Mouse (Mus musculus) thymus, postnatal 10 days (tissue): ENCODE data around the gene Dennd4b.
A peak's percentile ranks its signal among the peaks of the same experiment; 100 is the strongest.
"Not testable (repeated sequence)": the region's sequence is repeated elsewhere in the genome, so short reads cannot be mapped to it uniquely, and the experiment has no call there.

Experiments
- DNase-seq, 2 experiments: peaks; one replicate each; pipeline ENCODE4 v3.0.0; 2021; ENCODE audit warnings: low spot score in 2 of 2

The Dennd4b gene

GRCm38 (mm10) chr3:90265034-90265931, at the start of gene Dennd4b:
Dennd4b (plus strand) TSS chr3:90265185.
- DNase-seq = peak; percentile 85 to 94

GRCm38 (mm10) chr3:90215825-90216380, 49.1 kb upstream of the Dennd4b start:
- no peak for DNase-seq

GRCm38 (mm10) chr3:90220088-90220487, 44.9 kb upstream of the Dennd4b start:
- peak in 1 of 2 experiments; percentile 50 for DNase-seq

- DNase-seq = no peak
These were observed 44.4 kb upstream of the Dennd4b start for GRCm38 (mm10) chr3:90220531-90220951.

GRCm38 (mm10) chr3:90221123-90221522, 43.9 kb upstream of the Dennd4b start:
- no peak for DNase-seq

GRCm38 (mm10) chr3:90222455-90222854, 42.5 kb upstream of the Dennd4b start:
- DNase-seq = no peak

- no peak for DNase-seq
These were observed 42.0 kb upstream of the Dennd4b start for GRCm38 (mm10) chr3:90222941-90223340.

GRCm38 (mm10) chr3:90224331-90224730, 40.7 kb upstream of the Dennd4b start:
- no peak for DNase-seq

GRCm38 (mm10) chr3:90231075-90231474, 33.9 kb upstream of the Dennd4b start:
- DNase-seq = no peak

- DNase-seq = peak; percentile 89 to 90
These were observed 33.3 kb upstream of the Dennd4b start, which contains the start of gene Jtb for GRCm38 (mm10) chr3:90231507-90232333. Jtb (plus strand) TSS chr3:90231597.

GRCm38 (mm10) chr3:90241251-90241650, 23.7 kb upstream of the Dennd4b start:
- DNase-seq = no peak

GRCm38 (mm10) chr3:90241669-90242358, 23.2 kb upstream of the Dennd4b start:
- DNase-seq = no peak

- no peak for DNase-seq
These were observed 21.8 kb upstream of the Dennd4b start, which contains the start of gene Creb3l4 for GRCm38 (mm10) chr3:90242984-90243775. Creb3l4 (minus strand) TSS chr3:90243512.

- DNase-seq = no peak
These were observed 19.6 kb upstream of the Dennd4b start for GRCm38 (mm10) chr3:90245406-90245805.

- DNase-seq = peak in 1 of 2 experiments; percentile 18
These were observed 17.4 kb upstream of the Dennd4b start for GRCm38 (mm10) chr3:90247630-90247959.

- DNase-seq = peak; percentile 89 to 90
These were observed 16.8 kb upstream of the Dennd4b start, which contains the start of gene Slc39a1 for GRCm38 (mm10) chr3:90247960-90248745. Slc39a1 (plus strand) TSS chr3:90248172.

- DNase-seq = peak; percentile 22 to 23
These were observed 16.3 kb upstream of the Dennd4b start for GRCm38 (mm10) chr3:90248746-90249100.

GRCm38 (mm10) chr3:90250791-90251190, 14.2 kb upstream of the Dennd4b start:
- DNase-seq = no peak

- not testable (repeated sequence) for DNase-seq
These were observed 13.2 kb upstream of the Dennd4b start for GRCm38 (mm10) chr3:90251731-90252226.

GRCm38 (mm10) chr3:90252659-90253058, 12.3 kb upstream of the Dennd4b start:
- not testable (repeated sequence) for DNase-seq
